Mouse (Mus musculus) liver, embryonic 11.5 days (tissue): Measurements from ENCODE around the gene Gm20481. TPM values are rescaled to one million over a fixed set of nuclear protein-coding genes. Genes with fewer than 3 reads are reported as not detected.

Experiments
- ATAC-seq: fragments of 200-750 bp; cut with Nextera tagmentation; replicated peaks from 2 replicates; pipeline ENCODE4 v1.8.0; 2017; ENCODE audit warnings: moderate number of reproducible peaks, mild to moderate bottlenecking, moderate TSS enrichment, moderate library complexity; ENCODE audit not compliant: low FRiP score
- DNase-seq: peaks from one replicate; pipeline ENCODE4 v3.0.0-alpha.2; 2017; ENCODE audit warnings: low spot score
- H3K27ac ChIP-seq: fragments of 300-500 bp; sonication (generic); 2 replicates; pipeline ENCODE4 v1.5.1; 2014; ENCODE audit warnings: mild to moderate bottlenecking, low read depth, low read length, control low read depth
- H3K27me3 ChIP-seq: fragments of 300-500 bp; sonication (generic); replicated peaks from 2 replicates; pipeline ENCODE4 v1.6.1; 2014; ENCODE audit warnings: low read length, mixed read lengths; ENCODE audit not compliant: control insufficient read depth, insufficient read depth
- H3K36me3 ChIP-seq: fragments of 300-500 bp; sonication (generic); 2 replicates; pipeline ENCODE4 v1.6.1; 2014; ENCODE audit warnings: mild to moderate bottlenecking, low read length, moderate library complexity, mixed read lengths; ENCODE audit not compliant: control insufficient read depth, insufficient read depth
- H3K4me1 ChIP-seq: fragments of 300-500 bp; sonication (generic); replicated peaks from 2 replicates; pipeline ENCODE4 v1.6.1; 2014; ENCODE audit warnings: low read length, mixed read lengths; ENCODE audit not compliant: control insufficient read depth, insufficient read depth
- H3K4me2 ChIP-seq: fragments of 300-500 bp; sonication (generic); 2 replicates; pipeline ENCODE4 v1.6.1; 2014; ENCODE audit warnings: mild to moderate bottlenecking, control low read depth, moderate library complexity
- H3K4me3 ChIP-seq: fragments of 300-500 bp; sonication (generic); 2 replicates; pipeline ENCODE4 v1.5.1; 2014; ENCODE audit warnings: low read depth, low read length, control low read depth
- H3K9ac ChIP-seq: fragments of 300-500 bp; sonication (generic); 2 replicates; pipeline ENCODE4 v1.6.1; 2014; ENCODE audit warnings: low read depth, low read length, control low read depth
- H3K9me3 ChIP-seq: fragments of 300-500 bp; sonication (generic); 2 replicates; pipeline ENCODE4 v1.6.1; 2016; ENCODE audit warnings: low read length, inconsistent platforms, mixed read lengths; ENCODE audit not compliant: control insufficient read depth
- WGBS: fragments of 180-500 bp; shearing (Covaris S2); extraction: QIAGEN DNeasy Blood & Tissue Kit; methylation state at CpG from one replicate; pipeline ENCODE4 v1.1.7; 2014; 5-methylcytosine and 5-hydroxymethylcytosine counted together
- polyA plus RNA-seq: library from polyadenylated mRNA; unstranded; fragments of >200 nt; fragmentation: Nextera tagmentation; extraction: Ambion mirVana; gene quantifications from 2 replicates; pipeline ENCODE4 v1.2.1, GENCODE M21; 2014

The Gm20481 gene
- polyA plus RNA-seq, 1 experiment from 2014 or later: not detected

DNA sequence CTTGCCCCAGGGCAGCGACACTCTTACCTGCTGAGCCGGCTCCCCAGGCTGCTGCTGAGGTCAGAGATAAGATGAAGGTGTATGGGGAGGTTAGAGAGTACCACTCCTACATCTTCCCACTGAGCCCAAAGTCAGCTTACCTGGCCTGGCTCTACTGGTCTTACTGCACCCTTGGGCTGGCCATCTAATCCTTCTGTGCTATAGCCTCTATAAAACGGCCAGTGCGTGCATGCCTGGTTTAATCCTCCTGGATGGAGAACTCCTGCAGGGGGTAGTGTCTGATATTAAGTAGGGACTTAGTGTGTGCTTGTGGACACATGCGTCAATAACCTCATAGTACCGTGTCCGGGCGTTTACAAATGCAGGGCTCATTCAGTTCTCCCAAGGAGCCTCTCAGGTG lies 50.8 kb downstream of the Gm20481 start:
- Histone ChIP-seq H3K36me3 (peaks cover 14% of the 10 kb centered on the region), H3K4me1 (peaks cover 41% of the 10 kb centered on the region), H3K27ac (no peak overlapping the region), H3K9me3 (no peaks in the 10 kb centered on the region), H3K4me3 (no peak overlapping the region), H3K27me3 (no peaks in the 10 kb centered on the region), H3K4me2 (no peak overlapping the region), H3K9ac (no peak overlapping the region)
- DNase-seq: peak; percentile 32
- 85% methylated on average over 8 of the region's 8 CpGs for WGBS
- ATAC-seq: no peak

DNA sequence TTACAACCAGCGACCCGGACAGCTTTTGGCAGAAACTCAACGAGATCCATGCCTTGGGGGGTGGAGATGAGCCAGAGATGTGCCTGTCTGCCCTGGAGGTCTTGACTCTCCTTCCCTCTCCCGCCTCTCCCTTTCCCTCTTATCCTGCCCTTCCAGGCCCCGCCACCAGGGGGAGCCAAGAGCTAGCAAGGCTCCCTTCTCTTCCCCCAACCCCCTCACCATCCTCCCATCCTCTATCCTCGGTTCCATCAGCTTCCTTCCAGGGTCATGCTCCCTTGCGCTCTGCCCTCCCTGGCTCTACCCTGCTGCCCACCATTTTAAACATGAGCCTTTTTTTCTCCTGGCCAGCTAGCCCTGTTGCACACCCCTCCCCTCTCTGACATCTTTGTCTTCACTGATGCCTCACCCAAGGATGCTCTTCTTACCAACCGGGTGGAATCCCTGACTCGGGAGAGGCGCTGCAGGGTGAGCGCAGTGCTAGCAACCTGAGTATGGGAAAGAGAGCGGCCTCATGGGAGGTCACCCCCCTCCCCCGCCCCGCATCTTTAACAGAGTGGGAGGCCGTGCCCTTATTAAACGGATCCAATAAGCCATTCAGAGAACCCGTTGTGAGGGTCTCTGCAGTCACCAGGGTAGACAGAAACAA lies 51.6 kb downstream of the Gm20481 start:
- Histone ChIP-seq H3K27ac (peak overlapping the region; percentile 53), H3K4me2 (peak overlapping the region; percentile 57), H3K9me3 (no peaks in the 10 kb centered on the region), H3K27me3 (no peaks in the 10 kb centered on the region), H3K4me3 (peak overlapping the region; percentile 7), H3K4me1 (peaks cover 40% of the 10 kb centered on the region), H3K36me3 (peaks cover 6% of the 10 kb centered on the region), H3K9ac (no peak overlapping the region)
- peak; percentile 87 for DNase-seq
- WGBS: 6% methylated on average over 17 of the region's 17 CpGs
- ATAC-seq: peak; percentile 29

Other genes starting within 250 kb of the Gm20481 start
- gene C4b, start 226.0 kb upstream of the Gm20481 start, polyA plus RNA-seq: 0.13 and 0.23 TPM in 2 replicates
- gene Cyp21a1, start 165.4 kb upstream of the Gm20481 start, polyA plus RNA-seq: not detected in 2 replicates
- 25.1 and 27.1 TPM in 2 replicates for gene Stk19, start 133.0 kb upstream of the Gm20481 start, polyA plus RNA-seq
- 55.4 and 56.3 TPM in 2 replicates for gene Dxo, start 132.9 kb upstream of the Gm20481 start, polyA plus RNA-seq
- 43.7 and 44.8 TPM in 2 replicates for gene Skiv2l, start 119.7 kb upstream of the Gm20481 start, polyA plus RNA-seq
- gene Nelfe, start 119.5 kb upstream of the Gm20481 start, polyA plus RNA-seq: 108 and 114 TPM in 2 replicates
- gene Cfb, start 107.4 kb upstream of the Gm20481 start, polyA plus RNA-seq: 67.6 and 74.9 TPM in 2 replicates
- 0.45 and 0.86 TPM in 2 replicates for gene Zbtb12, start 90.4 kb upstream of the Gm20481 start, polyA plus RNA-seq
- gene Gm20547, start 87.9 kb upstream of the Gm20481 start, polyA plus RNA-seq: 0.09 TPM in 1 of 2 replicates, not detected in the other
- gene C2, start 71.6 kb upstream of the Gm20481 start, polyA plus RNA-seq: 8.1 and 9.0 TPM in 2 replicates
- gene Ehmt2, start 71.4 kb upstream of the Gm20481 start, polyA plus RNA-seq: 43.6 and 50.9 TPM in 2 replicates
- gene Slc44a4, start 55.4 kb upstream of the Gm20481 start, polyA plus RNA-seq: 0.97 and 1.3 TPM in 2 replicates
- 24.4 and 26.4 TPM in 2 replicates for gene Neu1, start 38.7 kb upstream of the Gm20481 start, polyA plus RNA-seq
- gene Hspa1b, start 10.7 kb upstream of the Gm20481 start, polyA plus RNA-seq: 0.14 and 0.41 TPM in 2 replicates
- gene Hspa1a, start 2.2 kb downstream of the Gm20481 start, polyA plus RNA-seq: 4.7 and 5.7 TPM in 2 replicates
- 0.66 and 1.5 TPM in 2 replicates for gene Hspa1l, start 2.8 kb downstream of the Gm20481 start, polyA plus RNA-seq
- 304 and 315 TPM in 2 replicates for gene Lsm2, start 11.9 kb downstream of the Gm20481 start, polyA plus RNA-seq
- gene Vars, start 31.1 kb downstream of the Gm20481 start, polyA plus RNA-seq: 234 and 245 TPM in 2 replicates
- 0.16 TPM in 2 replicates for gene Vwa7, start 46.7 kb downstream of the Gm20481 start, polyA plus RNA-seq
- gene Sapcd1, start 58.1 kb downstream of the Gm20481 start, polyA plus RNA-seq: 6.9 and 8.5 TPM in 2 replicates
- gene Msh5, start 76.8 kb downstream of the Gm20481 start, polyA plus RNA-seq: 3.8 and 4.7 TPM in 2 replicates
- 118 and 134 TPM in 2 replicates for gene Clic1, start 80.1 kb downstream of the Gm20481 start, polyA plus RNA-seq
- gene Ddah2, start 89.1 kb downstream of the Gm20481 start, polyA plus RNA-seq: 124 and 132 TPM in 2 replicates
- 0.34 and 1.8 TPM in 2 replicates for gene Ly6g6c, start 95.5 kb downstream of the Gm20481 start, polyA plus RNA-seq
- gene Mpig6b, start 96.3 kb downstream of the Gm20481 start, polyA plus RNA-seq: 8.4 and 11.2 TPM in 2 replicates
- 0.57 TPM in 1 of 2 replicates, not detected in the other for gene Ly6g6e, start 107.0 kb downstream of the Gm20481 start, polyA plus RNA-seq
- 0.44 and 0.78 TPM in 2 replicates for gene Ly6g6d, start 108.2 kb downstream of the Gm20481 start, polyA plus RNA-seq
- 12.8 and 13.5 TPM in 2 replicates for gene Ly6g6f, start 115.7 kb downstream of the Gm20481 start, polyA plus RNA-seq
- gene Abhd16a, start 119.4 kb downstream of the Gm20481 start, polyA plus RNA-seq: 71.6 and 79.8 TPM in 2 replicates
- not detected in 2 replicates for gene Ly6g5c, start 138.4 kb downstream of the Gm20481 start, polyA plus RNA-seq
- gene Ly6g5b, start 145.5 kb downstream of the Gm20481 start, polyA plus RNA-seq: 0.69 and 0.89 TPM in 2 replicates
- 23.7 and 25.2 TPM in 2 replicates for gene Gpank1, start 151.5 kb downstream of the Gm20481 start, polyA plus RNA-seq
- 246 and 259 TPM in 2 replicates for gene Csnk2b, start 152.1 kb downstream of the Gm20481 start, polyA plus RNA-seq
- 6.0 and 7.1 TPM in 2 replicates for gene D17H6S53E, start 156.5 kb downstream of the Gm20481 start, polyA plus RNA-seq
- gene Apom, start 162.1 kb downstream of the Gm20481 start, polyA plus RNA-seq: 429 and 459 TPM in 2 replicates
- 61.4 and 73.6 TPM in 2 replicates for gene Bag6, start 165.3 kb downstream of the Gm20481 start, polyA plus RNA-seq
- gene Prrc2a, start 195.0 kb downstream of the Gm20481 start, polyA plus RNA-seq: 169 and 205 TPM in 2 replicates
- 13.9 and 20.0 TPM in 2 replicates for gene Aif1, start 206.2 kb downstream of the Gm20481 start, polyA plus RNA-seq
- gene Lst1, start 218.5 kb downstream of the Gm20481 start, polyA plus RNA-seq: 24.1 and 28.1 TPM in 2 replicates
- 0.70 and 0.78 TPM in 2 replicates for gene Ltb, start 224.5 kb downstream of the Gm20481 start, polyA plus RNA-seq
- gene Tnf, start 232.1 kb downstream of the Gm20481 start, polyA plus RNA-seq: 0.47 and 0.53 TPM in 2 replicates
- not detected in 2 replicates for gene Lta, start 235.4 kb downstream of the Gm20481 start, polyA plus RNA-seq